Mouse (Mus musculus): ENCODE data around the gene Dnlz.

Dnlz gene

DNA sequence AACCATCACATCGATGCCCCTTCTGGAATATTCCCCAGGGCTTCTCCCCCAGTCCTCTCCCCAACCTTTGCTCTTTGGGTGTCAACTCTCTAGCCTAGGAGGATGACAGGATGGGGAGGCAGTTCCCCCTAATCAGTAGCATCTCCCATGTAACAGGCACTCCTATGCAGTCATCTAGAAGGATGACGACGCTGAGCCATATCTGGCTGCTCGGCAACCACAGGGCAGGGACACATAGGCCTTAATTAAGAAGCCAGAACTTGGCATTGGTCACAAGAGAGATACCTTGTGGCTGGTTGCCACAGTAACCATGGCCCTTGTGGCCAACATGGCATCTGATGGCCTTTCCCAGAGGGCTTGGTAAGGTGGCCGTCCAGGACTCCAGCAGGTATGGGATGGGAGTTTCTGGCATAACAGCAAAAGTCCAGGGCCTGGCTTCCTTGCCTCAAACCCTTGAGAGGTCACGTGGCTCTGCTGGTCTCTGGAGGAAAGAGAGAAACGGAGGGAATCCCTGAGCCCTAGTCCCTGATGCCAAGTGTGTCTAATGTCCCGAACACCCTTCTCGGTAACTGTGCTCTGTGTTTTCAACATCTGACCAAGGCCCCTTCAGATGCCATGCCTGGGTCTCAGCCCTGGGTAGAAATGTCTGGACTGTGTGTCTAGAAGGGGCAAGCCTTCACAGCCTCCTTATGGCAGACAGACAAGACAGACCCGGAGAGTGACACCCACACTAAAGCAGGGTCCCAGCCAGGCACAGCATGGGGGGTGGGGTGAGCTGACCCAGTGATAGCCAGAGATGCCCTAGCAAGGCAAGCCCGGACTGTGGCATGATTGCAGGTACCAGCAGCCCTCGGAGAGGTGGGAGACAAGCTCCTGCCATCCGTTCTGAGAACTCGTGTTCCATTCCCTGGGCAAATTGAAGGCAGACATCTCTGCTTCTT lies 31.4 kb downstream of the Dnlz start:
- DNase-seq (ENCODE audit: low spot score in 2 of 2): no peak

DNA sequence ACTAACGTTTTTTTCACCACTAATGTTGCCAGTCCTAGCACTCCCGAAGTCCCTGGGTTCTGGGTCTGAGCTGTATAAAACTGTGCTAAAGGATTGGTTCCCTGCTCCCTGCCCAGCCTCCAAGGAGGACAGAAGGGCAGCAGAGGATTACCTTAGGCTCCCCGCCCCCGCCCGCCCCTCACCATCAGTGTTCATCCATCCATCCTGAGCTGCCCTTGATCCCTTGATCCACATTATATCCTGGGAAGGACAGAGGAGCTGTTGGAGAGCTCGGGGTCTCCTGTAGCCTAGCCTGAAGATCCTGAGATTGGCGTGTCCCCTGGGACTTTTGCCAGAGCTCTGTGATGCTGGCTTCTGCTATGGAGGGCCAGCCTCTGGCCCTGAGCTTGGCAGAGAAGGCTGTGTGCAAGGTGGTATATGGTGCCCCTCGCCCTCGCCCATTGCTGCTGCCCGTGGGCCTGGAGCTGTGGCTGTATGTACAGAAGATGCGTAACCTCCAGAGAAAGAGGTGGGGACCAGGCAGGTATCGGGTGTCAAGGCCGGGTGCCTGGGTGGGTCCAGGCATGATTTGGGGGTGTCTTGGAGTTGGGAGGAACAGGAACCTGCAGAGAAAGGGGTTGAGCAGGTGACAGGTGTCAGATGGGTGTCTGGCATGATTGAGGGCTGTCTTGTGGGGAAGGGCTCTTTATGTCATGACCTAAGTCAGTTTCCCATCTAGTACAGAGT lies 32.2 kb downstream of the Dnlz start:
- DNase-seq (ENCODE audit: low spot score in 2 of 2): no peak

- DNase-seq (ENCODE audit: low spot score in 2 of 2): no peak
These were observed 32.8 kb downstream of the Dnlz start for GRCm38 (mm10) chr2:26319109-26319508.

DNA sequence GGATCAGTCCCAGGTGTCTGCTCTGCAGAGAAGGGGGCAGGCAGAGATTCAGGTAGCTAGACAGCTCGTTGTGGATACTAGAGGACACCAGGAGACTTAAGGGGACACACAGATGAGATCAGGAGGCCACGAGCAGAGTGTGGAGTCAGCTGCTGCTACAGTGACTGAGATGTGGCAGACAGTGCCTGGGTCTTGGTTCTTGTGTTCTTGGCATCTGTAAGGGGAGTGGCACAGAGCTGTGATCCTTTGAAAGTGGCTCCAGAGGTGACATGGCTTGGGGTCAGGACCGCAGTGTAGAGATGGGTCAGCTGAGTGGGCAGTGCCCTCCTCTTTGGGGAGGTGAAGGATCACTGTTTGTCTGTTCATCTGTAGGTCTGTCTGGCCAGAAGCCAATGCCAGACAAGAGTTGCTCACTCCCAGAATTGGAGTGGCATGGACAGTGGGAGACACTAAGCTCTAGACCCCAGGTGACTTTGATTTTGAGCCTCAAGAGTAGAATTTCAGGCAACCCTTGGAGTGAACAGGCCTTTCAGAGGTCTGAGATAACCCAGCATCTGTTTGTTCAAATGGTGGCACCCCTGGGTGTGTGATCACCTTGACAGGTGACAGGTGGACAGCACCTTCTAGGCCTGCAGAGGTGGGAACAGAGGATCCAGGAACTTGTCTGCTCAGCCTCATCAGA lies 33.8 kb downstream of the Dnlz start:
- no peak for DNase-seq (ENCODE audit: low spot score in 2 of 2)

DNA sequence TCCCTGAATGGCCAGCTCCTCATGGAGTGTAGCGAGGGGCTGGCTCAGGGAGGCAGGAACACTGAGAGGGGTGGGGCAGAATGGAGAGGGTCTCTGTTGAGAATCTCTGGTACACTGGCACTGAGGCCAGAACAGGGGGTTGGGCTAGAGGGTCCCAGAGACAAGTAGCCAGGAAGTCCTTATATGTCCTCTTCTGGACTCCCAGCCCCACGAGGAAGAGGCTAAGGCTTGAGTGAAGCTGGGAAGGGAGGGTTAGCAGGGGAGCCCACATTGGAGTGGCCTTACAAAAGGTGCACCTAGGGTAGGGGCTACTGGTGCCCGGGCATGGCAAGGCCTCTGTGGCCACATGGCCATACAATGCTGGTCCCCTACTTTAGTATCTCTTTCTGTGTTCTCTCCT lies 34.5 kb downstream of the Dnlz start:
- DNase-seq (ENCODE audit: low spot score in 2 of 2): no peak

- DNase-seq (ENCODE audit: low spot score in 2 of 2): no peak
These were observed 35.2 kb downstream of the Dnlz start for GRCm38 (mm10) chr2:26316576-26317246.

DNA sequence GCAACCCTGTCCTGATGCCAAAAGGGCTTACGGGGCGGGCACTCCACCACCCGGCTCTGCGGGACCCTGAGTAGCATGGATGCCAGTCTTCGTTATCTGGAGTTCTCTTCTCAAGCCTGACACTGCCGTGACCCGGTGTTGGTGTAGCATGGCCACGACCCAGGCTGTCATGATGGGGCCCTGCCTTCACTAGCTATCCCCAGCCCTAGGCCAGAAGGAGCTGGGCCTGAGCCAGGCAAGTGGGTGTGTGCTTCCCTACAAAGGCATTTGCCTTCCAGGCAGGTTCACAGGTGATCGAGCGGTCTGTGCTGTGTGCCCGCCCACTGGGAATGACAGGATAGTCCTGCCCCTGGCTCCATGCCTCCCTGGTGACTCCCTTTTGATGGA lies 36.0 kb downstream of the Dnlz start:
- DNase-seq (ENCODE audit: low spot score in 2 of 2): no peak

DNA sequence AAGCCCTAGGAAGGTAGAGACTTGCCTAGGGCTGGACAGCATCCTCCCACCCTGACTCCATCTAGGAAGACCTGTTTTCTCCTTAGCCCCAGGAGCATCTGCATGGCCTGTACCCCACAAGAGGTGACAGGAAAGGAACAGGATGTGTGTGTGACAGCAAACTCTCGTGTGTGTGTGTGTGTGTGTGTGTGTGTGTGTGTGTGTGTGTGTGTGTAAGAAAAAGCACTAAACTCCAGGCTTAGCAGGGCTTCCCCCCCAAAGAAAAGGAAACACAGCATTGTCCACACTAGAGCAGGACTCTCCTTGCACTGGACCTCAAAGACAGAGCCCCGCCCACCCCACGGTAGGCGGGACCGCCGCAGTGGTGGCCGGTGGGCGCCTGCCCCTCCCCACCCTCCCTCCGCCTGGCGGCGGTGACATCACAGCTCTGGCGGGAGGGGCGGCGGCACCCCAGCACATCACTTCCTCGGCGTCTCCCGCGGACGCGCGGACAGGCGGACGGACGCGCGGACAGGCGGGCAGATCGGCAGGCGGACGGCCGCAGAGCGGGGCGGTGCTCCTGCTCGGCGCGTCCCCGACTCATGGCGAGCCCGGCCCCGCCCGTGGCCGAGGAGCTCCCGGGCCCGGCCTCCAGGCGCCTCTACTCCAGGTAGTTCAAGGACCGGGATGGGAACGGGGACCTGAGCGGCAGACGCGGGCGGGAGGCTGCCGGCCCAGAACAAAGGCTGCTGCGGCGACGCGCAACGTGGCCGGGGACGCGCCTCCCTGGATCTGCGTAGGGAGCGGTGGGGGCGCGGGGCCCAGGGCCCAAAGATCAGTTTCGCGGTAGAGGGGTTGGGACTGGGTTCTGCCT lies 36.6 kb downstream of the Dnlz start, which contains the start of gene Gpsm1:
Gpsm1 (plus strand) TSS at position 444 of the 853 bp plus-strand sequence.
- peak; percentile 54 to 76 for DNase-seq (ENCODE audit: low spot score in 2 of 2)

GRCm38 (mm10) chr2:26314281-26315071 lies 37.4 kb downstream of the Dnlz start:
- DNase-seq (ENCODE audit: low spot score in 2 of 2): no peak

DNA sequence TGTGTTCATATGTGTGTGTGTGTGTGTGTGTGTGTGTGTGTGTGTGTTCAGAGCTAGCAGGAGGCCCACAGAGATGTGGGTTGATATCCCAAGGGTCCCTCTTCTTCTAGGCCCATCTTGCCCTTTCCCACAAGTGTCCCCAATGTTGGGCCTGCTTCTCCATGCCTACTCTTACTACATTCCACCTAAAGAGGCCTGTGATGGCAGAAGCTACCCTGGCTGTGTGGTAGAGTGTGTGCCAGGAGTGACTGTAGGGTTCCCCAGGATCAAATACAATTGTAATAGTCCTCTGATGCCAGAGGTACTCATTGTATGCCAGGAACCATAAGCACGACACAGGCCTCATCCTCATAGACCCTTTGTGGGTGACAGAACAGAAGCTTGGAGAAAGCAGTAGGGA lies 38.5 kb downstream of the Dnlz start:
- DNase-seq (ENCODE audit: low spot score in 2 of 2): no peak

DNA sequence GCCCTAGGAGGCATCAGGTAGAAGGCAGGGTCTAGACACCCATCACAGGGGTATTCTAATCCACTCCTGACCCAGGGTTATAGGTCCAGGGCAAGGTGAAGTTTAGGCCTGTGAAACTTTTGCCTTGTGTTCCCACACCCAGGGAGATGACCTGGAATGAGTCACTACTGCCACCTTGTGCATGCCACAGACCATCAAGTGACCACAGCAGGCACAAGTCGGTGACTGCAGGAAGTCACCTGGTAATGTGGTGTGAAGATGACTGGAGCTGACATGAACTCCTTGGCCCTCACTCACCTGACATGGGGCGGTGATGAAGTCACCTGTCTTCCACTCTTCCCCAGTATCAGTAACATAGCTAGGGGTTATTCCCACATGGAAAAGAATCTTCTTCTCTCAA lies 39.1 kb downstream of the Dnlz start:
- DNase-seq (ENCODE audit: low spot score in 2 of 2): no peak

- no peak for DNase-seq (ENCODE audit: low spot score in 2 of 2)
These were observed 40.0 kb downstream of the Dnlz start for GRCm38 (mm10) chr2:26311936-26312335.

DNA sequence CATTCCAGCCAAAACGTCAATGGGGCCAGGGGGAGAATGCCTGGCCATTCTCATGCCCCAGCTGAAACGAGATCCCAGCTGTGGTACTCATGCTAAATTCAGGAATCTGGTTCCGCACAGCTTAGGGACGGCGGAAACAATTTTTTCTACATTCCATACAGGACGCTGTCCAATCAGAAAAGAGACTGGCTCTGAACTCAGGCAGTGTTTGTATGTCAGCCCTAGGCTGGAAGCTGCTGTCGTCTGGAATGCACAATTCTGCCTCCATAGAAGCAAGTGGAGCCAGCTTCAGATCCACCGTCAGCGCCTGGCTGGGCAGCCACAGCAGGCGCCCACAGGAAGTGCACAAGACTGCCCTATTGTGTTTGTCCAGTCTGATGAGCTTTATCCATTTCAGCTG lies 42.2 kb downstream of the Dnlz start:
- DNase-seq (ENCODE audit: low spot score in 2 of 2): no peak

GRCm38 (mm10) chr2:26306702-26307101 lies 45.2 kb downstream of the Dnlz start:
- no peak for DNase-seq (ENCODE audit: low spot score in 2 of 2)

- no peak for DNase-seq (ENCODE audit: low spot score in 2 of 2)
These were observed 46.4 kb downstream of the Dnlz start for GRCm38 (mm10) chr2:26305555-26305954.

DNA sequence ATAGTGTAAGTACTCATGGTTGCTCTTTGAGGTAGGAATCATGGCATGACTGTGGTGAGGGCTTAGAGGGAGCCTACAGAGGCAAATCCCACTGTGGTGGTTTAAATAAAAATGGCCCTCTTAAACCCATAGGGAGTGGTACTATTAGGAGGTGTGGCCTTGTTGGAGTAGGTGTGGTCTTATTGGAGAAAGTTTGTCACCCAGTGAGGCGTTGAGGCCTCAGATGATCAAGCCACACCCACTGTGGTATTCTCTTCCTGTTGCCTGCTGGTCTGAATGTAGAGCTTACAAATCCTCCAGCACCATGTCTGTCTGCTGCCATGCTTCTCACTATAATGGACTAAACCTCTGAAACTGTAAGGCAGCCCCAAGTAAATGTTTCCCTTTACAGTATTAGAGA lies 47.2 kb downstream of the Dnlz start:
- DNase-seq (ENCODE audit: low spot score in 2 of 2): no peak

GRCm38 (mm10) chr2:26302005-26302503 lies 49.9 kb downstream of the Dnlz start:
- DNase-seq (ENCODE audit: low spot score in 2 of 2): no peak

GRCm38 (mm10) chr2:26300808-26301174 lies 51.1 kb downstream of the Dnlz start:
- DNase-seq (ENCODE audit: low spot score in 2 of 2): peak; percentile 75 to 90

DNA sequence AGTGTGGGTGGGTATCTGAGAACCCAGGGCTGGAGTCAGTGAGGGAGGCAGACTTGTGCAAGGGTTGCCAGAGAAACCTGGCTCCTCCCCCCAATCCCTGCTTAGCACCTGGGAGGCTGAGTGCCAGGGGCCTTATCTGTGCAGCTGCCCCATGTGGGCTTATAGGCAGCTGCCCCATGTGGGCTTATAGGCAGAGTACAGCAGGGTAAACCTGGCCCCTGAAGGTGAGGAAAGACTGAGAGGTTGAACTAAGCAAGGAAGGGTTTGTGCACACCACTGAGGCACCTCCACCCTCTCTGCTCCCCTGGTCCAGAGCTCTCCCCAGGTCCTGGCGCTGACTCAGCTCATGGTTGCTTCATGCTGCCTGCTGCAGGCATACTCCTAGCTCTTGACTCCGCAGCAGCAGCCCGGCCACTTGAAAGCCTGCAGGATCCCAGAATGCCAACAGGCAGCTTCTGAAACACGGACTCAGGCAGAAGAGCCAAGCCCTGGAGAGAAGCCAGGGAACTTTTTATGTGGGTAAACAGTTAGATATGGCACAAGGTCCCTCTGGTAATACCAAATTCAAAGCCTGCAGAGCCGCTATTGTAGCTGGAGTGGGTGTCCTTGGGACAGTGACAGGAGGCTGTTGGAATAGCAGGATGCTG lies 51.6 kb downstream of the Dnlz start:
- DNase-seq (ENCODE audit: low spot score in 2 of 2): no peak

Measured in spleen, postnatal 4 days (tissue).